Mouse (Mus musculus) activated CD4-positive, CD25-positive, alpha-beta regulatory T cell, adult 4 months (primary cell): ENCODE measurements around the gene Lrrc36. TPM values are rescaled to one million over a fixed set of nuclear protein-coding genes. Genes with fewer than 3 reads are reported as not detected.

Experiments used
- ATAC-seq: one replicate; pipeline ENCODE4 v1.8.0; 2017
- polyA plus RNA-seq, 2 experiments: library from polyadenylated mRNA; unstranded; fragments of 100-300 nt; shearing (Covaris generic); gene quantifications; one replicate each; pipeline ENCODE4 v1.2.1; 2017

Lrrc36 gene
- polyA plus RNA-seq, 2 experiments from 2014 or later = not detected

DNA sequence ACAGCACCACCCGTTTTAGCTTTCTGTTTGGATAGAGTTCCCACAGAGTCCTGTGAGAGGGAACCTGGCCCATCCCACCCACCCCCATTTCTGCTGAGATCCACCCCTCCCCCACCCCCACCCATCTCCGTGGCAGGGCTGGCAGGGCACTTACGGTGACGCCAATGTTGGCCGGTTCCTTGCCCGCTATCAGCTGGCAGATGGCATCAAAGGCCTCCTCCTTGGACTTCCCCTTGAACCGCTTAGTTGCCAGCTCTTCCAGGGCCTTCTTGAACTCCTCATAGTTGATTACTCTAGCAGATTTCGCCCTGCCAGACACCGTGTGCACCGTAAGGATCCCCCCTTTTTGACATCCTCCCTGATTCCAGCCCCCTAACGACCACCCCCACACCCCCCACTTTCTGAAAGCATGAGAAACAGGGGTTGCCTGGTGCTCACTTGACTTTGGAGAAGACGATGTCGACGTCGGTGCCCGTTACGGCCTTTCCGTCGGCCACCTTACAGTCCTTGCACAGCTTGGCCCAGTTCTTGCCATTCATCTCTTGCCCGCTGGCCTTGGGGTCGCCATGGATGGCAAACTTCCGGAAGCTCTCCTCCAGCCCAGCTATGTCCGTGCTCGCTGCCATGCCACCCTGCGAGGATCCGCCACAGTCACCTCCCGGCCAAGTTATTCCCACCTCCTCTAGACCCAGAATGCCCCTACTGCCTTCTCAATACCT lies 54.8 kb downstream of the Lrrc36 start:
- ATAC-seq = no peak

DNA sequence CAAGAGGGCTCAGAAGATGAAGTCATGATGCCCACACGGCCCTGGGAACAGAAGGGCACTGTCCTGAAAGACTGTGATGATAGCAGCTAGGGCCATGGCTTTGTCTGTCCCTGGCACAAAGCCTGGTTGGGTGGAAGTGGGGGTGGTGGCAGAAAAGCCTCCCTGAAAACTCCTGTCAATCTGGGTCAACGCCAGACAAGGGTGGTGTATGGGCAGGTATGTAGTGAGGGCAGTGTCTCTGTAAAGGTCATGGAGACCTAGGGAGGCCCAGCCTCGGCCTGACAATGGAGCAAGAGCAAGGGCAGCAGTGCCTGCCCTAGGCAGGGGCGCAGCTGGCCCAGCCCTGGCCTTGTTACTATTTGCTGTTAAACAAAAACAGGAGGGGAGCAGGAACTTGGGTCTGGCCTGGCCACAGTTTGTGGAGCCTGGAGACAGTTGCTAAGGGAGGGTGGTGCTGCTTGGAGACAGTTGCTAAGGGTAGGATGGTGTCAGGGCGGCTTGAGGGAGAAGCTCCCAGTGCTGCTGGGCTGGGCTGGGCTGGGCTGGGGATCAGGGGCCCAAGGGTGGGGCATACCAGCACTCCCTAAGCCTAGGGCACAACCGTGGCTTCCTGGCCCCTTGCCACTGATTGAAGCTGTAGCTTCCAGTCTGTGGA lies 55.8 kb downstream of the Lrrc36 start:
- no peak for ATAC-seq

- ATAC-seq = no peak
These were observed 56.4 kb downstream of the Lrrc36 start for GRCm38 (mm10) chr8:105469816-105470215.

GRCm38 (mm10) chr8:105470262-105470661 lies 56.9 kb downstream of the Lrrc36 start:
- ATAC-seq = no peak

GRCm38 (mm10) chr8:105470681-105471313 lies 57.4 kb downstream of the Lrrc36 start:
- no peak for ATAC-seq

DNA sequence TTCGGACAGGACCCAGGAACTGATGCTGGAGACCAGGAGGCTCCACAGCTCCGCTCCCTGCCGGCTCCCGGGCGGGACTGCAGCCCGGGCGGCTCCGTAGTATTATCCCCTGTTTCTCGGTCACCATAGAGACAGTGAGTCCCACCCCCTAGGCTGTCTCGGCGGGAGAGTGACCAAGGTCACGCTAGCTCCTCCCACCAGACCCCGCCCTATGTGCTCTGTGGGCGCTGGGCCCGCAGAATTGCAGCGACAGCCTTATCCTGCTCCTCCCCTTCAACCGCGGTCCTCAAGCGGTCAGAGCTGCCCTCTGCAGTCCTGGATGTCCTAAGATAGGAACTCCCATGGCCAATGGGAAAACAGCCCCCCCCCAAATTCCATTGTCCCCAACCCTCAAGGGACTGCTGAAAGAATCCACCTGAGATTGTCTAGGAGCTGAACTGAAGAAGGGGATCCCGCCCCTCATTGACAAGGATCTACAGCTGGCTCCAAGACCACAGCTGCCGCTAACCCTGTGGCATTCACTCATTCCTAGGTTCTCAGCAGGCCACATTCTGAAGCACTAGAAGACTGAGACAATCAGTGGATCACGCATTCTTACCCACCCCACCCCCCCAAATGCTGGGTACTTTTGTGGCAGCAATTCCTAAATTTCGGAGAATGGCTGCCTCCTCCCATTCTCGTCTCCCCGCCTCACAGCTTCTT lies 58.1 kb downstream of the Lrrc36 start, which contains the start of gene Tppp3:
Gene Tppp3, minus strand, starts transcription at position 213 of the 702 bp plus-strand sequence.
- ATAC-seq = no peak

DNA sequence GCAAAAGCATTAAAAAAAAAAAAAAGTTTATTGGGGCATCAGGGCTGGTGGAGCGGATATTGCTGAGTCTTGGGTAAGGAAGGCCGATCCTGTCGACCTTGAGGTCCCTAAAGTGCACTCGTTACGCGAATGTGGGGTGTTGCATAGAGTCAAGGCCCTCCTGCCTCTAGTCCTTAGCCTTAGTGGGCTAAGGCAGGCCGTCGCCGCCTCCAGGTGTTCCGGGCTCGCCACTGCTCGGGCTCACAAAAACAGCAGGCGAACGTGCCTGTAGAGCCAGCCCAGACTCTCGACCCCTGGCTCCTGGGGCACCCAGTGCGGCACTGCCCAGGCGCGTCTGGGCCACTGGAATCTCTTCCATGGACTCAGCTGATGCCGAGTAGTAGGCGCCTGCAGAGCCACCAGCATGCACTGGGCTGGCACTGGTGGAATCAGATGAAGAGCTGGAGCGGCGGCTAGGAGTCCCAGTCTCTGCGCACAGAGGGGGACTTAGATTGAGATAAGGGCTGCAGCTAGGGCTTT lies 59.1 kb downstream of the Lrrc36 start:
- no peak for ATAC-seq

DNA sequence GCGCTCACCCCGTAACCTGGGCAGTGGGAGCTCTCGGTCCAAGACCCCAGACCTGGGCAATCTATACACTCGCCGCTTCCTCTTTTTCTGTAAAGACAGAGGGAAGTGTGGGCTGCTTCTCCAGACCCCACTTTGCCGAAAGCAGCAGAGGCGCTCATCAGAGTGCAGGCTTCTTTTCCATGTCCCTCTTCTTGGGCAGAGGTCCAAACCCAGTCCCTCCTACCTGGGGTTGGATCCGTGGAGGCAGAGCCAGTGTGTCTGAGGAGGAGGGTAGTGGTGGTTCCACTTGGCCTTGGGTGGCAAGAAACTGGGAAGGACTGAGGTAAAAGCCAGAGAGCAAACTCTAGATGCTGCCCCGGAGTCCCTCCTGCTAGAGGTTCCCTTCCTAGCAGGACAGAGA lies 59.6 kb downstream of the Lrrc36 start:
- no peak for ATAC-seq

- no peak for ATAC-seq
These were observed 60.6 kb downstream of the Lrrc36 start for GRCm38 (mm10) chr8:105473816-105474606.

- no peak for ATAC-seq
These were observed 61.3 kb downstream of the Lrrc36 start for GRCm38 (mm10) chr8:105474680-105475079.

DNA sequence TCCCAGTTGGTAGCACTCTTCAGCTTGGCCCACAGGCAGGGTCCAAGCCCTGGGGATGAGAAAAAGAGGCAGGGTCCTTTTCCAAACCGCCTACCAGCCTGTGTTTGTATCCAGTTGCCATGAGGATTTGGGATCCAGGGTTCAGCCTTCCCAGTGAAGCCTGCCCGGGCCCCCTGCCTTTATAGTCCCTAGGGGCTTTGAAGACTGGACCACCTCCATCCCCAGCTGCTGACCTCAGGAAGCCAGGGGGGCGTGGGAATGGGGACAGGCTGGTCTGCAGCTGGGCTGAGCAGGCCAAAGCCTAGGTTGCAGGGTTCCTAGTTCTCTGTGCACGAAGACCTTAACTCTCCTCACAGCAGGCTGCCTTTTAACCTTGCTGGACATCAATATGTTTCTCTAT lies 61.9 kb downstream of the Lrrc36 start:
- no peak for ATAC-seq

GRCm38 (mm10) chr8:105475742-105476141 lies 62.4 kb downstream of the Lrrc36 start:
- ATAC-seq = no peak

GRCm38 (mm10) chr8:105476161-105476560 lies 62.8 kb downstream of the Lrrc36 start:
- ATAC-seq = no peak

GRCm38 (mm10) chr8:105476628-105477413 lies 63.5 kb downstream of the Lrrc36 start:
- ATAC-seq = no peak

- no peak for ATAC-seq
These were observed 64.4 kb downstream of the Lrrc36 start for GRCm38 (mm10) chr8:105477792-105478191.

- ATAC-seq = no peak
These were observed 67.6 kb downstream of the Lrrc36 start for GRCm38 (mm10) chr8:105481013-105481412.

- ATAC-seq = no peak
These were observed 68.1 kb downstream of the Lrrc36 start for GRCm38 (mm10) chr8:105481453-105481852.

DNA sequence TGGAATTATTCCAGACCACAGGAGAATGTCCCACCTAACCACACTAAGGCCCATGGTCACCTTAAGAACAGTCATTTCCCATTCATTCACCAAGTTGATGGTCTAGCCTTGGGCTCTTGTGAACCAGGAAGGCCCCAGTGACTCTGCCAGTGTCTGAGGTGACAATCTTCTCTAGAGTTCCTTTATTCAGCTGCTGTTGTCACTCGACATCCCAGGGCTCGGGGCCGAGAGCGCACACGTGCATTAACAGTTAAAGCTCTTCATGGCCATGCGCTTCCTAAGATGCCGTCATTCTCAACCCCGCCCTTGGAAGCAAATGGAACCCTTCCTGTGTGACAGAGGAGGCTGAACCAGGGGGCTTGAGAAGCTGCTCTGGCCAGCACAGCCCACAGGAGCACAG lies 68.8 kb downstream of the Lrrc36 start:
- no peak for ATAC-seq

DNA sequence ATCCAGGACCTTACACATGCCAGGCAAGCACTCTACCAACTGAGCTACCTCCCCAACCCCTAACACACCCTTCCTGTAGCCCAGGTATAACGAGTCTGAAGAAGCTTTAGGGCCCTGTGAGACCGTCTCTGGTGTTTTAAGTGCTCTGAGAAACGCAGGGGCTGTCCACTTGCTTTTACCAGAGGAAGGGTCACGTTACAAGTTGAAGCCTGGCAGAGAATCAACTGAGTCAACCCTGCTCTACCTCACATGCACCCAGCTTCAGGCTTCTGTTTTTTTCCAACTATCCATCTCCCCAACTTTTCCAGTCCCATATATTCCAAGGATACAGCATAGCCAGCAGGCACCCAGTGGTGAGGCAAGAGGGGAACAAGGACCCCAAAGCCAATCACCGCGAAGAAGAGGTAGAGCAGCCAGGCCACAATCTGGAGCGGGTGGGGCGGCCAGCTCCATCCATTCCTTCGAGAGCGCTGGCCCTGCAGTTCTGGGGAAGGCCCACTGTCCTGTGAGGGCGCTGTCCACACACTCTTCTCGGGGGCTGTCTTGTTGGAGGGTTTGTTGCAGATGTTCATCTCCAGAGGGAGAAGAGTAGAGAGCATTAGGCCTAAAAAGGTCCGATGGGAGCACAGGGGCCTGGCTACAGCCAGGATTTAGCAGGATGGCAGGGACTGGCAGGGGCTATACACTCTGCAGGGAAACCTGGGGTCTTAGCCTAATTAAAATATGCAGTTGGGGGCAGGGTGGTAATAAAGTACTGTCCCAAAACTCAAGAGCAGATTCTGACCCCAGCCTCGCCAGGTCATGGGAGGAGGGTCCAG lies 70.0 kb downstream of the Lrrc36 start:
- no peak for ATAC-seq

- no peak for ATAC-seq
These were observed 70.6 kb downstream of the Lrrc36 start for GRCm38 (mm10) chr8:105484030-105484368.
